Mouse (Mus musculus) spleen, postnatal 36 days (tissue): ENCODE results near the gene Emp3.

Source experiments
- DNase-seq, 2 experiments: peaks; one replicate each; pipeline ENCODE4 v3.0.0; 2022; ENCODE audit warnings: low spot score in 2 of 2, mixed read lengths in 1 of 2

The Emp3 gene

GRCm38 (mm10) chr7:45870282-45871058 lies 50.7 kb downstream of the Emp3 start:
- peak; percentile 12 to 13 for DNase-seq

GRCm38 (mm10) chr7:45869787-45870186 lies 51.4 kb downstream of the Emp3 start:
- DNase-seq = peak; percentile 23 to 30

GRCm38 (mm10) chr7:45869107-45869670 lies 52.0 kb downstream of the Emp3 start:
- no peak for DNase-seq
